Mouse (Mus musculus) spleen, postnatal 10 days (tissue): ENCODE results near the gene Wnt5b.

Experiments
- DNase-seq, 2 experiments: peaks; one replicate each; pipeline ENCODE4 v3.0.0; 2021 to 2022; ENCODE audit warnings: low spot score in 2 of 2

Gene Wnt5b

DNA sequence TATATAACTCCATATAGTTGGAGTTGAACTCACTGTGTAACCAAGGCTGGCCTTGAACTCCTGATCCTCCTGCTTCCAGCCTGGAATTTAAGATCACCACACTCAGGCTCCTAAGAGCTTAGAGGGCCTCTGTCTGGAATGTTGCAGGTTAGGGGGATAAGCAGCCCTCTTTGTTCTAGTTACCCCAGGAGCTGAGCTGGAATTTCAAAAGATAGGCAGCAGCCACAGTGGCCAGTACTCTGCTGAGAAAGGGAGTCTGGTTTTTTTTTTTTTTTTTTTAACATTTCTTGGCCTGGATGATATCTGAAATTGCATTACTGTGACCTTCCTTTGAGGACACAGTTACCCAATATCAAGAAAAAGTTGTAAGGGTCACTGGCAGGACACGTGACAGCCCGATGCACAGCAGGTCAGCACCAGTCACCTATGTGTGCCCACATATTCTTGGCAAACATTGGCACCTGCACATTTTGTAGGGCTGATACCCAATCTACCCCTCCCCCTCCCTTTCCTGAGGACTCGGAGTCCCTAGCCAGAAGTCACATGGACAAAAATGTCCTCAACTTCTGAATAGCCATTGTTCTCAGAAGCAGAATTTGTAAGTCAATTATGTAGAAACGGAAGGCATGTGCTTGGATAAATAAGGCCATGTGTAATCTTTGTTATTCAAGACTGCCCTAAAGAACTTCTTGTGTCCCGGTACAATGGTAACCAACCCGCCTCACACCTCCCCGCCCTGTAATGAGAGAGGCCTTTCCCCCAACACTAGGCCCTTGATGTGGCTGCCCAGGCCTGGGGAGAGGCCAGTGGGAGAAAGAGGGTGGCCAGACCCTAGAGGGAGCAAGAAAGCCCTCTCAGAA, 125.5 kb downstream of the Wnt5b start:
- DNase-seq: no peak

DNA sequence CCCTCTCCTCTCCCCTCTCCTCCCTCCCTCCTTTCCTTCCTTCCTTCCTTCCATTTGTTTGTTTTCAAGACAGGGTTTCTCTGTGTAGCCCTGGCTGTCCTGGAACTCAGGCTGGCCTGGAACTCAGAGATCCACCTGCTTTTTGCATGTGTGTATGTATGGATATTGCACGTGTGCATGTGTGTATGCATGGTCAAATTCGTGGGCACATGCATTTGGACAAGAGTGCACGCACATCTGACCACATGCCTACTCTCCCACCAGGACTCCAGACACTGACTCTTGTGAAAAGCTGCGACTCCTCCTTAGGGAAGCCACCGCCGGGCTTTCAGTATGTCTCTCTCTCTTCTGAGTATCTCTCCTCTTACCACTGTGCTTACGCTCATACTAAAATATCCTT, 126.3 kb downstream of the Wnt5b start:
- DNase-seq: no peak

- DNase-seq: peak in 1 of 2 experiments; percentile 59
Observed at GRCm38 (mm10) chr6:119417354-119417753, 126.8 kb downstream of the Wnt5b start, which contains the start of gene Adipor2. Gene Adipor2, minus strand, starts transcription at chr6:119417704.

DNA sequence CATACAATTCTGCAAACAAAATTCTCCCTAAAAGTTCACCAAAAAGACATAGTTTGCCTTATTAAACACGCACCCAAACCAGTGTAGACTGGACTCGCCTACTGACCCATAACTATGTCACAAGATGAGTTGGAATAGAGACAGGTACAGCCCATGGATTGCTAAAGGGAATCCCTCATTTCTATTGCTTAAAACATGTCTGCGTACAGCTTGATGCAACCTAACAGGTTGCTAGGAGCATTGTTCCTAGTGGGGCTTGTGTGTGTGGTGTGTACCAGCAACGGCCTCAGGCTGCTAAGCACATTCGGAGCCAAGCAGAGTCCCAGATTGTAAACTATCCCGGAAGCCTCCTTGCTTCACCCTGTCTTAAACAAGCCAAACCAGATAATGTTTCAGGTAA, 127.5 kb downstream of the Wnt5b start:
- DNase-seq: no peak

DNA sequence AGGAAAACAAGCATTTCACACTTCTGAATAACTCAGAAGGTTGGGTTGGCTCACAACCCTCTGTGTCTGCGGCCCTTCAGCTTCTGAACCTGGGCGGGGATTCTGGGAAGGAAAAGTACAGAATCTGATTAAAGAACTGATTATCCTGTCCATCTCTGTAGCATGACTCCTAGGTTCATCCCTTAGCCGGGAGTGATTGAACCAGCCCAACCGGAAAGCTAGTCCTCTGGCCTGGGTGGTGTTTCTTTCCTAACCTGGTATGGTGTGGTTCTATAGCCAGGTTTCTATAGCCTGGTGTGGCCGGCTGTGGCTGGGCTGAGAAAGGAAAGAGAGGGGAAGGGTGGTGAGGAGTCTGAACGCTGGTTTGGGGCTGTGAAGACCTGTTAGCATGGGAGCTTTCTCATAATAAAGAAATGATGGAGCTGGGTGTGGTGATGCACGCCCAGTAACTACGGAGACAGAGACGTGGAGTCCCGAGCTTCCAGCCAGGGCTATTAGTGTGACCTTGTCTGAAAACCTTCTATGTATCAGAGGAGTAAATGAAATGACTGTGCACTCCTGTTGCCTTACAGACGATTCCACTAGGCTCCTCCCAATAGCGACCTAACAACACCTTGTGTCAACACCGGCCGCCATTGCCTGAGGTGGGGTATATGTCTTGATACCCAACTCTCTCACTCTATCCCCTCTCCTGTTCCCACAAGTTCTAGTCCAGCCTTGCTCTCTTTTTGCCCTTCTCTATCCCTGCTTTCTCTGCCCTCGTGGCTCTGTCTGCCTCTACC, 129.7 kb downstream of the Wnt5b start:
- DNase-seq: no peak

- DNase-seq: no peak
Observed at GRCm38 (mm10) chr6:119412588-119412987, 131.6 kb downstream of the Wnt5b start.

- no peak for DNase-seq
Observed at GRCm38 (mm10) chr6:119411511-119411910, 132.6 kb downstream of the Wnt5b start.

DNA sequence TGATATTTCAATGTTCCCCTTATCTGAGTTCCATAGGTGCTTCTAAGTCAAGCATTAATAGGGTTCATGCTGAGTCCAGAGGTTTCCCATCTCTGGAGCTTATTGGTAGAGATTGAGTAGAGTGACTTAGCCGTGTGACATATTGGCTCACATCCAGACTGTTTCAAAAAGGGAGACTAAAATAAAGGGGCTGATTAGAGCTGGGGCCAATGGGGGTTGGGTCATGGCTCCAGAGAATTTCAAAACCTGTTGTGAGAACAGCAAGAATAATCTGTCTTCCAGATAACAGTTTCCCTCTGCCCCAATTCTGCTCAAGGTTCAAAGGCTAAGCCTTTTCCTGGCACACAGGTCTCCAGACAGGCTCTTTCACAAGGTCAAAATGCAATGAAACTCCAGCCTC, 134.4 kb downstream of the Wnt5b start:
- no peak for DNase-seq

DNA sequence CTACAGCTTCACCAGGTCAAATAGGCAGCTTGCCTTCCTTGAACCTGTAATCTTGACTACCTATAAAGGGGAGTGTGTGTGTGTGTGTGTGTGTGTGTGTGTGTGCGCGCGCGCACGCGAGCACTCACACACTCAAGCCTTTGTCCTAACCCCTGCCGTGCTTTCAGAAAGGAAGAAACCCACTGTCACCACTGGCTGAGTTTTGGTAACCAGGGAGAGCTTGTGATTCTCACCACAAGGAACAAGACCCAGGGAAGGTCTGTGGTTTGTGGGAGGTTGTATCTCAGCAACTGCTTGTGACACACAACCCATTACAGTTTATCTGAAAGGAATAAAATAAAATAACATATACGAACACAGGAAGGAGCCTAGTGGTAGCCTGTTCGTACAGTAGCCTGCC, 135.6 kb downstream of the Wnt5b start:
- no peak for DNase-seq

GRCm38 (mm10) chr6:119407818-119408217, 136.3 kb downstream of the Wnt5b start:
- DNase-seq: no peak

DNA sequence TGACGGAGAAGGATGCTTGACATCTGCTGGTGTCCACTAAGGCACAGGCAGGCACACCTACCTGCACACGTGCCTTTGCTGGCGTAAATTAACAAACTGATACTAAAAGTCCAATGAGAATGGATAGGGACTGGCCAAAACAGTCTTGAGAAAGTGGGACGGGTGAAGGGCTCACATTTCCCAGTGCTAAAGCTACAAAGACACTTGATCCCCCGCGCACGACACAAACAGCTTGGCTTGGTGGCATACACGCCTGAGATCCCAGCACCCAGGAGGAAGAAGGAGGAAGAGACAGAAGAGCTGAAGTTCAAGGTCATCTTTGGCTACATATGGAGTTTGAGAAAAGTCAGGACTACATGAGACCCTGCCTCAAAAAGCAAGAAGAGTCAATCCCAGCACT, 137.6 kb downstream of the Wnt5b start:
- no peak for DNase-seq

GRCm38 (mm10) chr6:119405310-119405709, 138.8 kb downstream of the Wnt5b start:
- no peak for DNase-seq

DNA sequence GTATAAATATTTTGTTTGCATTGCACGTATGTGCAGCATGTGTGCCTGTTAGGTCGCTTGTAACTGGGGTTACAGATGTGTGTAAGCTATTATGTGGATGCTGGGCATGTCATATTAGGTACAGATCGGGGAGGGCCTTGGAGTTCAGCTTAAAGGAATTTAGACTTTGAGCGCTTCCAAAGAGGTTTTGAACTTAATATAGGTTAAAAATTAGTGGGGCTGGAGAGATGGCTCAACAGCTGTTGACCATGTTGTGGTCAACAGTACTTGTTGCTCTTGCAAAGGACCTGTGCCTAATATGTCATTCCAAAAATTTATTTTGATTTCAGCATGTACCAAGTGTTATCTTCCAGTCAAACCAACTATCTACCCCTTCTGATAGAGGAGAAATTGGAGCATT, 139.3 kb downstream of the Wnt5b start:
- DNase-seq: no peak

DNA sequence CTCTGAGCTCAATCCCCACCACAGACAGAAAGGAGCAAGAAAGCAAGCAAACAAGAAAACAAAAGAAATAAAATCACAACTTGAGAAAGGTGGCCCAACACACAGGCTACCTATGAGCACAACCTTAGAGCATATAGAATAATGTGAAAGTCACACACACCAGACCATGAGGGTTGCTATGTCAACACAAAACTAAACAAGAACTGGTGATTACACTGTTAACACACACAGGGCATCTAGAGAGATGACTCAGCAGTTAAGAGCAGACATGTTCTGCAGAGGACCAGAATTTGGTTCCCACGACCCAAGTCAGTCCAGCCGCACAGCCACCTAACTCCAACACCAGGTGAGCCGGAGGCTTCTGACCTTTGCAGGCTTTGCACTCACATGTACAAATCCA, 141.2 kb downstream of the Wnt5b start:
- DNase-seq: no peak

GRCm38 (mm10) chr6:119401545-119402304, 142.4 kb downstream of the Wnt5b start:
- DNase-seq: no peak

DNA sequence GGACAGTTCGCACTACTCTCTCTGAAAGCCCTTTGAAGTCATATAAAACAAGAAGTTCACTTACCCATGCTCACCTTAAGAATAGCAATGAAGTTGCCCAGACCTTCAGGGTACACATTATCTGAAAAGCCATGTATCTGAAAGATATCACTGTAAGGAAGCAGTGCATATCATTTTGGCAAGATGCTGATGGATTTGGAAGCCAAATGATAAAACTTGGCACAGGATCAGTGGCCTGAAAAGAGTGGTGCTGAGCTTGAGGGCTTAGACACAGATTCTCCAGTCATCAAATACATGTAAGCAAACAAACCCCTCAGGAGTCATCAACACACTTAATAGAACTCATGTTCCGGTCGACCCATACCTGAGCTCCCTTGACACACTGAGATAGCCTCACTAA, 143.5 kb downstream of the Wnt5b start:
- DNase-seq: no peak

GRCm38 (mm10) chr6:119399371-119399770, 144.8 kb downstream of the Wnt5b start:
- DNase-seq: no peak

- peak; percentile 23 to 63 for DNase-seq
Observed at GRCm38 (mm10) chr6:119396309-119396634, 147.9 kb downstream of the Wnt5b start.

GRCm38 (mm10) chr6:119395421-119396308, 148.5 kb downstream of the Wnt5b start:
- DNase-seq: peak in 1 of 2 experiments; percentile 54

DNA sequence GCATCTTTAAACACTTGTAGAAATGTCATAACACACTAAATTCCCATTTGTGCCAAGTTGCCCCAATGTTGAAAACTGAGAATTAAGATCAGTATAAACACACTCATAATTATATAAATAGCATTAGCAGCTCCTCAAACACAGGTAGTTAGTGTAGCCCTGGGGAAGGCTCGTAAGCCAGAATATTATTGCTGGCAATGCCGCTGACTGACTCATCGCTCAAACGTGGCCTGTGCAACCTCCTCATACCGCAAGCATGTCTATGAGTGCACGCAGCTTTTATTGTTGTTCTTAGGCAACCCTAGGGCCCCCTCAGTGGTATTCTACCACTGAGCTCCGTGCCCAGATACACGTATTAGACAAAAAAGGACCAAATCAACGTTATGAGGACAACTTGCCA, 151.3 kb downstream of the Wnt5b start:
- no peak for DNase-seq

DNA sequence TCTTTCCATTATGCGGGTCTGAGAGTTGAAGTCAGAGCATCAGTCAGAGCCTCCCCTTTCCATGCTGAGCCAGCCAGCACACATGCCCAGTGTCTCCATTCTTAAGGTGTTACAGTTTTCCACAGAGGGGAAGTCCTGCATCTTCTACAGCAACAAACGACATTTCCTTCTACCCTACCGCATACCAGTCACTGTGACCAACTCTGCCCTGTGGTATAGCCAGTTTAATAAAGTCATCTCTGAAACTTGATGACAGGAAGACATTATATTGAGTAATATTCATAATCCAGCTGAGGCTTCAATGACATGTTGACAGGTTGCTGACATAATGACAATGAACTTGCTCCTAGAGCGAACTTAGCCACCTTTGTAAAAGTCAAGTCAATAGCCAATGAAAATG, 153.4 kb downstream of the Wnt5b start:
- DNase-seq: no peak
